Mouse (Mus musculus): ENCODE results near the gene Cyp2t4.

DNA sequence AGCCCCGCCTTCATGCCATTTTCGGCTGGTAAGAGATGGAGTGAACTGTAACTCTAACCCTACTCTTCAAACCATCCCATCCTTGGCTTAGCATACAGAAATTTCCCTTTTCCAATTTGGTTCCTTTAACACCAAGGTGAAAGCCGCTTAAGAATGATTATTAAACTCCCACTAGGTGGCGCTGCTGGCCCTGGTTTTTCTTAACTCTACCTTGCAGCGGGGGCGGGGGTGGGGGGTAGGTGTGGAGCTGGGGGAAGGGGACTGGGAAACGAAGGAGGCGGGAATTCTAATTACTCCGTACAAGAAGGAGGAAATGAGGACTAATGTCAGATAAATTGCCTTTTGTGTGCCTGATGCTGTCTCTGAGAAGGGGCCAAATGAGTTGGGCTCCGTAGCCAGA lies 20.9 kb upstream of the Cyp2t4 start:
- TF ChIP-seq MYOD1 (IDR thresholded peaks at IDR 0.05; ENCODE audit: control insufficient read depth in 1 of 3, insufficient read length in 2 of 3, low read depth in 2 of 3), result no peak
- no peak for TF ChIP-seq POLR2AphosphoS2 (IDR thresholded peaks at IDR 0.05; ENCODE audit: insufficient read length, low read depth)
- no peak for TF ChIP-seq E2F4 (IDR thresholded peaks at IDR 0.05; ENCODE audit: insufficient read depth)
- TF ChIP-seq CEBPB (IDR thresholded peaks at IDR 0.05; ENCODE audit: insufficient read depth, poor library complexity, severe bottlenecking), result no peak
- no peak for TF ChIP-seq POLR2A (IDR thresholded peaks at IDR 0.05; ENCODE audit: insufficient read length, low read depth)
- TF ChIP-seq MAX (IDR thresholded peaks at IDR 0.05; ENCODE audit: low read depth), result no peak
- no peak for TF ChIP-seq TCF3 (IDR thresholded peaks at IDR 0.05; ENCODE audit: insufficient read length, low read depth)
- no peak for TF ChIP-seq USF1 (IDR thresholded peaks at IDR 0.05; ENCODE audit: low read depth)
- TF ChIP-seq MYOG (IDR thresholded peaks at IDR 0.05; ENCODE audit: control insufficient read depth in 1 of 3, insufficient read depth in 1 of 3, insufficient read length in 2 of 3, low read depth in 2 of 3), result no peak
- TF ChIP-seq TCF12 (IDR thresholded peaks at IDR 0.05; ENCODE audit: insufficient read depth, poor library complexity, severe bottlenecking), result no peak

Measured in myocyte (in vitro differentiated cells).